Mouse (Mus musculus) embryonic facial prominence, embryonic 14.5 days (tissue): Measurements from ENCODE around the gene Shc2. TPM values are rescaled to one million over a fixed set of nuclear protein-coding genes. Genes with fewer than 3 reads are reported as not detected.

Experiments used
- ATAC-seq: fragments of 200-750 bp; cut with Nextera tagmentation; 2 replicates; pipeline ENCODE4 v1.8.0; 2017; ENCODE audit warnings: low read depth, moderate number of reproducible peaks, moderate TSS enrichment
- DNase-seq: peaks from one replicate; pipeline ENCODE4 v3.0.0-alpha.2; 2015; ENCODE audit warnings: low spot score
- H3K27ac ChIP-seq: fragments of 300-500 bp; sonication (generic); replicated peaks from 2 replicates; pipeline ENCODE4 v1.5.1; 2014; ENCODE audit warnings: low read depth, mild to moderate bottlenecking, low read length, moderate library complexity
- H3K27me3 ChIP-seq: fragments of 300-500 bp; sonication (generic); replicated peaks from 2 replicates; pipeline ENCODE4 v1.6.1; 2014; ENCODE audit warnings: low read length; ENCODE audit not compliant: control insufficient read depth, insufficient read depth
- H3K36me3 ChIP-seq: fragments of 300-500 bp; sonication (generic); 2 replicates; pipeline ENCODE4 v1.6.1; 2014; ENCODE audit warnings: low read length, mixed read lengths; ENCODE audit not compliant: control insufficient read depth, insufficient read depth
- H3K4me1 ChIP-seq: fragments of 300-500 bp; sonication (generic); 2 replicates; pipeline ENCODE4 v1.6.1; 2014; ENCODE audit warnings: antibody characterized with exemption, low read length; ENCODE audit not compliant: control insufficient read depth, insufficient read depth
- H3K4me2 ChIP-seq: fragments of 300-500 bp; sonication (generic); 2 replicates; pipeline ENCODE4 v1.6.1; 2014; ENCODE audit warnings: low read depth, mild to moderate bottlenecking, low read length, moderate library complexity, mixed read lengths
- H3K4me3 ChIP-seq: fragments of 300-500 bp; sonication (generic); 2 replicates; pipeline ENCODE4 v1.5.1; 2014; ENCODE audit warnings: low read depth, mild to moderate bottlenecking, low read length
- H3K9ac ChIP-seq: fragments of 300-500 bp; sonication (generic); 2 replicates; pipeline ENCODE4 v1.6.1; 2014; ENCODE audit warnings: low read depth, mild to moderate bottlenecking, low read length, moderate library complexity, mixed read lengths
- H3K9me3 ChIP-seq: fragments of 300-500 bp; sonication (generic); 2 replicates; pipeline ENCODE4 v1.6.1; 2016; ENCODE audit warnings: low read length; ENCODE audit not compliant: control insufficient read depth
- WGBS: fragments of 180-500 bp; shearing (Covaris S2); extraction: QIAGEN DNeasy Blood & Tissue Kit; methylation state at CpG from one replicate; pipeline ENCODE4 v1.1.7; 2014; 5-methylcytosine and 5-hydroxymethylcytosine counted together
- polyA plus RNA-seq: library from polyadenylated mRNA; unstranded; fragments of >200 nt; fragmentation: Nextera tagmentation; extraction: Ambion mirVana; gene quantifications from 2 replicates; pipeline ENCODE4 v1.2.1, GENCODE M21; 2014

Shc2 gene
- polyA plus RNA-seq, 1 experiment from 2014 or later = 11.4 TPM

GRCm38 (mm10) chr10:79613578-79614304 lies 24.0 kb downstream of the Shc2 start, which contains the start of gene C2cd4c:
TSS of gene C2cd4c (minus strand) at chr10:79614025.
- Histone ChIP-seq H3K4me3 (peak within 1 kb of the TSS; percentile 55), H3K9ac (peak within 1 kb of the TSS; percentile 71), H3K4me1 (0 out of 2 replicates have a peak, but pooled peaks cover 12% of the 10 kb centered on the region), H3K4me2 (peak within 1 kb of the TSS; percentile 97), H3K36me3 (no peaks in the 10 kb centered on the region), H3K27ac (no peak within 1 kb of the TSS), H3K27me3 (peaks cover 31% of the 10 kb centered on the region), H3K9me3 (no peaks in the 10 kb centered on the region)
- peak; percentile 89 for ATAC-seq
- 2% methylated on average over 35 of the region's 60 CpGs for WGBS
- peak; percentile 85 for DNase-seq

GRCm38 (mm10) chr10:79612192-79613135 lies 25.3 kb downstream of the Shc2 start:
- no peaks in the 10 kb centered on the region for H3K36me3 ChIP-seq
- ATAC-seq = peak; percentile 30; the same call in 1 of the 2 replicates

GRCm38 (mm10) chr10:79611296-79611695 lies 26.4 kb downstream of the Shc2 start:
- H3K4me1 ChIP-seq = 0 out of 2 replicates have a peak, but pooled peaks cover 12% of the 10 kb centered on the region
- WGBS = 63% methylated on average over 1 of the region's 5 CpGs
- DNase-seq (no peak), ATAC-seq (no peak)
- H3K4me3 ChIP-seq = no peak overlapping the region
- no peak overlapping the region for H3K4me2 ChIP-seq
- no peaks in the 10 kb centered on the region for H3K9me3 ChIP-seq
- H3K36me3 ChIP-seq = no peaks in the 10 kb centered on the region
- peaks cover 32% of the 10 kb centered on the region for H3K27me3 ChIP-seq
- no peak overlapping the region for H3K27ac ChIP-seq
- H3K9ac ChIP-seq = no peak overlapping the region

More at GRCm38 (mm10) chr10:79612192-79613135, 25.3 kb downstream of the Shc2 start:
- H3K27ac ChIP-seq = no peak overlapping the region
- DNase-seq = no peak
- no peaks in the 10 kb centered on the region for H3K9me3 ChIP-seq
- 0 out of 2 replicates have a peak, but pooled peaks cover 12% of the 10 kb centered on the region for H3K4me1 ChIP-seq
- peak overlapping the region; percentile 18 for H3K4me3 ChIP-seq
- peak overlapping the region; percentile 36 for H3K4me2 ChIP-seq
- H3K9ac ChIP-seq = peak overlapping the region; percentile 34; the same call in 1 of the 2 replicates
- peaks cover 32% of the 10 kb centered on the region for H3K27me3 ChIP-seq
- 13% methylated on average over 46 of the region's 51 CpGs for WGBS

GRCm38 (mm10) chr10:79609276-79609675 lies 28.4 kb downstream of the Shc2 start:
- no peaks in the 10 kb centered on the region for H3K9me3 ChIP-seq
- H3K4me3 ChIP-seq = no peak overlapping the region
- H3K4me1 ChIP-seq = 0 out of 2 replicates have a peak, but pooled peaks cover 12% of the 10 kb centered on the region
- WGBS = 74% methylated on average over 3 of the region's 3 CpGs
- H3K9ac ChIP-seq = no peak overlapping the region
- no peaks in the 10 kb centered on the region for H3K36me3 ChIP-seq
- no peak for DNase-seq
- no peak overlapping the region for H3K4me2 ChIP-seq
- ATAC-seq = no peak
- H3K27me3 ChIP-seq = peaks cover 32% of the 10 kb centered on the region
- no peak overlapping the region for H3K27ac ChIP-seq

- DNase-seq = no peak
- Histone ChIP-seq H3K27me3 (peaks cover 24% of the 10 kb centered on the region), H3K9ac (no peak overlapping the region), H3K4me3 (no peak overlapping the region), H3K4me1 (0 out of 2 replicates have a peak, but pooled peaks cover 5% of the 10 kb centered on the region), H3K27ac (no peak overlapping the region), H3K9me3 (no peaks in the 10 kb centered on the region), H3K36me3 (no peaks in the 10 kb centered on the region), H3K4me2 (no peak overlapping the region)
- 25% methylated on average over 2 of the region's 2 CpGs for WGBS
- 0 out of 2 replicates have a peak, but pooled peaks have one; percentile 31 for ATAC-seq
Measured at GRCm38 (mm10) chr10:79607892-79608291, 29.8 kb downstream of the Shc2 start.

GRCm38 (mm10) chr10:79606537-79606936 lies 31.2 kb downstream of the Shc2 start:
- no peak overlapping the region for H3K4me3 ChIP-seq
- H3K4me2 ChIP-seq = no peak overlapping the region
- no peaks in the 10 kb centered on the region for H3K9me3 ChIP-seq
- no peaks in the 10 kb centered on the region for H3K4me1 ChIP-seq
- H3K27me3 ChIP-seq = peaks cover 10% of the 10 kb centered on the region
- ATAC-seq (no peak), DNase-seq (no peak)
- no peaks in the 10 kb centered on the region for H3K36me3 ChIP-seq
- no peak overlapping the region for H3K27ac ChIP-seq
- H3K9ac ChIP-seq = no peak overlapping the region
- 47% methylated on average over 4 of the region's 4 CpGs for WGBS

GRCm38 (mm10) chr10:79597936-79598230 lies 39.8 kb downstream of the Shc2 start:
- H3K9me3 ChIP-seq = no peaks in the 10 kb centered on the region
- H3K27me3 ChIP-seq = peaks cover 7% of the 10 kb centered on the region
- ATAC-seq (no peak), DNase-seq (no peak)
- 65% methylated on average over 4 of the region's 4 CpGs for whole genome bisulfite sequencing
- no peak overlapping the region for H3K27ac ChIP-seq
- no peaks in the 10 kb centered on the region for H3K4me1 ChIP-seq
- no peak overlapping the region for H3K9ac ChIP-seq
- H3K36me3 ChIP-seq = no peaks in the 10 kb centered on the region
- H3K4me3 ChIP-seq = no peak overlapping the region
- H3K4me2 ChIP-seq = no peak overlapping the region

- DNase-seq (peak; percentile 25), ATAC-seq (no peak)
- H3K4me2 ChIP-seq = no peak overlapping the region
- H3K9ac ChIP-seq = no peak overlapping the region
- 27% methylated on average over 13 of the region's 13 CpGs for WGBS
- no peak overlapping the region for H3K4me3 ChIP-seq
- peaks cover 7% of the 10 kb centered on the region for H3K27me3 ChIP-seq
- no peaks in the 10 kb centered on the region for H3K36me3 ChIP-seq
- no peak overlapping the region for H3K27ac ChIP-seq
- no peaks in the 10 kb centered on the region for H3K4me1 ChIP-seq
- no peaks in the 10 kb centered on the region for H3K9me3 ChIP-seq
Measured at GRCm38 (mm10) chr10:79597051-79597935, 40.4 kb downstream of the Shc2 start.
